Mouse (Mus musculus): ENCODE data around the gene Gm8653. TPM values are rescaled to one million over a fixed set of nuclear protein-coding genes. Genes with fewer than 3 reads are reported as not detected.
"Not testable (repeated sequence)": the region's sequence is repeated elsewhere in the genome, so short reads cannot be mapped to it uniquely, and the experiment has no call there.

The Gm8653 gene
- total RNA-seq (2014; fragmentation: Nextera tagmentation): not detected in 2 replicates
- total RNA-seq (2017): not detected in 2 replicates
- not detected in 2 replicates for polyA plus RNA-seq (2012)

DNA sequence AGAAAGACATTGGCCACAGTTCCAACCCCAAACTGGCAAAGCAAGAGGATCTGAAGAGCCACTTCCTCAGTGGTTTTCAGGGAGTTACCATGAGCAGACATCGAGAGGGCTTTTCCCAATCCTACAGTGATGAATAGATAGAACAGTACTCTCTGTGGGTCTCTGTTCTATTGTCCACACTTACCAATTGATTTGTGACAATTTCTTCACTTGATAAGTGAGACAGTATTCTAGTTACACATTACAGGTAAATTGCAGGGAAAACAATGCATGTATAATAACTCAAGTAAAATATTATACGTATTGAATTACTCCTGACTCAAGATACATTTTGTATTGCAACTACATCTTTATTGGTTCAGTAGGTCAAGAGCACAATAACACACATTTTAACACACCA lies at the start of gene Gm8653:
Gene Gm8653, minus strand, starts transcription at position 101 of the 400 bp plus-strand sequence.
- H3K4me1 ChIP-seq (ENCODE audit: insufficient read depth, low read depth, low read length); ATAC-seq (ENCODE audit: extremely low read depth, insufficient number of reproducible peaks, low FRiP score, poor library complexity, severe bottlenecking); H3K4me3 ChIP-seq (ENCODE audit: low read depth, low read length); H3K27me3 ChIP-seq (ENCODE audit: insufficient read depth, low read length); H3K36me3 ChIP-seq (replicated peaks); H3K9me3 ChIP-seq (replicated peaks); DNase-seq (ENCODE audit: low spot score): not testable (repeated sequence)

DNA sequence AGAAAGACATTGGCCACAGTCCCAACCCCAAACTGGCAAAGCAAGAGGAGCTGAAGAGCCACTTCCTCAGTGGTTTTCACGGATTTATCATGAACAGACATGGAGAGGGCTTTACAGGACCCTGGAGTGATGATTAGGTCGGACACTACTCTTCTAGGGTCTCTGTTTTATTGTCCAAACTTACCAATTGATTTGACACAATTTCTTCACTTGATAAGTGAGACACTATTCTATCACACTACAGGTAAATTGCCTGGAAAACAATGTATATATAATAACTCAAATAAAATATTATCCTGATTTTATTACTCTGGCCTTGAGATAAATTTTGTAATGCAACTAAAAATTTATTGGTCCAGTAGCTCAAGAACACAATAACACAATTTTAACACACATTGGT lies 28.3 kb upstream of the Gm8653 start, which contains the start of gene Gm8453:
Gene Gm8453, minus strand, starts transcription at position 101 of the 400 bp plus-strand sequence.
- not testable (repeated sequence) for H3K9me3 ChIP-seq (replicated peaks); H3K36me3 ChIP-seq (replicated peaks); H3K27me3 ChIP-seq (ENCODE audit: insufficient read depth, low read length); H3K4me1 ChIP-seq (ENCODE audit: insufficient read depth, low read depth, low read length); DNase-seq (ENCODE audit: low spot score); H3K4me3 ChIP-seq (ENCODE audit: low read depth, low read length); ATAC-seq (ENCODE audit: extremely low read depth, insufficient number of reproducible peaks, low FRiP score, poor library complexity, severe bottlenecking)

DNA sequence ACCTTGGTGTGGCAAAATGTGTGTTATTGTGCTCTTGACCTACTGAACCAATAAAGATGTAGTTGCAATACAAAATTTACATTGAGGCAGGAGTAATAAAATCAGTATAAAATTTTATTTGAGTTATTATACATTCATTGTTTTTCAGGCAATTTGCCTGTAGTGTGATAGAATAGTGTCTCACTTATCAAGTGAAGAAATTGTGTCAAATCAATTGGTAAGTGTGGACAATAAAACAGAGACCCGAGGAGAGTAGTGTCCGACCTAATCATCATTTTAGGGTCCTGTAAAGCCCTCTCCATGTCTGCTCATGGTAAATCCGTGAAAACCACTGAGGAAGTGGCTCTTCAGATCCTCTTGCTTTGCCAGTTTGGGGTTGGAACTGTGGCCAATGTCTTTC lies 12.0 kb downstream of the Gm8653 start, which contains the start of gene Vmn1r143:
Gene Vmn1r143, plus strand, starts transcription at position 301 of the 400 bp plus-strand sequence.
- not testable (repeated sequence) for H3K9me3 ChIP-seq (replicated peaks); H3K27me3 ChIP-seq (ENCODE audit: insufficient read depth, low read length); DNase-seq (ENCODE audit: low spot score); ATAC-seq (ENCODE audit: extremely low read depth, insufficient number of reproducible peaks, low FRiP score, poor library complexity, severe bottlenecking); H3K36me3 ChIP-seq (replicated peaks); H3K4me1 ChIP-seq (ENCODE audit: insufficient read depth, low read depth, low read length); H3K4me3 ChIP-seq (ENCODE audit: low read depth, low read length)

DNA sequence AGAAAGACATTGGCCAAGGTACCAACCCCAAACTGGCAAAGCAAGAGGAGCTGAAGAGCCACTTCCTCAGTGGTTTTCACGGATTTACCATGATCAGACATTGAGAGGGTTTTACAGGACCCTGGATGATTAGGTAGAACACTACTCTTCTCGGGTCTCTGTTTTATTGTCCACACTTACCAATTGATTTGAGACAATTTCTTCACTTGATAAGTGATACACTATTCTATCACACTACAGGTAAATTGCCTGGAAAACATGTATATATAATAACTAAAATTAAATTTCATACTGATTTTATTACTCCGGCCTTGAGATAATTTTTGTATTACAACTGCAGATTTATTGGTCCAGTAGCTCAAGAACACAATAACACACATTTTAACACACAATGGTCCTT lies 37.1 kb downstream of the Gm8653 start, which contains the start of gene Vmn1r142:
Gene Vmn1r142, minus strand, starts transcription at position 101 of the 400 bp plus-strand sequence.
- ATAC-seq (ENCODE audit: extremely low read depth, insufficient number of reproducible peaks, low FRiP score, poor library complexity, severe bottlenecking); H3K4me3 ChIP-seq (ENCODE audit: low read depth, low read length); H3K27me3 ChIP-seq (ENCODE audit: insufficient read depth, low read length); H3K9me3 ChIP-seq (replicated peaks); H3K4me1 ChIP-seq (ENCODE audit: insufficient read depth, low read depth, low read length); H3K36me3 ChIP-seq (replicated peaks); DNase-seq (ENCODE audit: low spot score): not testable (repeated sequence)

Other genes with a start within 250 kb of the Gm8653 start
- gene Vmn1r137, start 206.7 kb downstream of the Gm8653 start, total RNA-seq (2014; fragmentation: Nextera tagmentation): not detected in 2 replicates
- not detected in 2 replicates for gene Vmn1r137, start 206.7 kb downstream of the Gm8653 start, total RNA-seq (2017)
- gene Vmn1r137, start 206.7 kb downstream of the Gm8653 start, polyA plus RNA-seq (2012): not detected in 2 replicates
- not detected in 2 replicates for gene Vmn1r138, start 172.4 kb downstream of the Gm8653 start, total RNA-seq (2014; fragmentation: Nextera tagmentation)
- gene Vmn1r138, start 172.4 kb downstream of the Gm8653 start, total RNA-seq (2017): not detected in 2 replicates
- gene Vmn1r138, start 172.4 kb downstream of the Gm8653 start, polyA plus RNA-seq (2012): not detected in 2 replicates
- gene Gm6176, start 145.0 kb downstream of the Gm8653 start, total RNA-seq (2014; fragmentation: Nextera tagmentation): not detected in 2 replicates
- not detected in 2 replicates for gene Gm6176, start 145.0 kb downstream of the Gm8653 start, total RNA-seq (2017)
- not detected in 2 replicates for gene Gm6176, start 145.0 kb downstream of the Gm8653 start, polyA plus RNA-seq (2012)
- gene Vmn1r139, start 132.2 kb downstream of the Gm8653 start, total RNA-seq (2014; fragmentation: Nextera tagmentation): not detected in 2 replicates
- not detected in 2 replicates for gene Vmn1r139, start 132.2 kb downstream of the Gm8653 start, total RNA-seq (2017)
- gene Vmn1r139, start 132.2 kb downstream of the Gm8653 start, polyA plus RNA-seq (2012): not detected in 2 replicates
- not detected in 2 replicates for gene Gm16451, start 83.0 kb downstream of the Gm8653 start, total RNA-seq (2014; fragmentation: Nextera tagmentation)
- gene Gm16451, start 83.0 kb downstream of the Gm8653 start, total RNA-seq (2017): 0.27 TPM in 1 of 2 replicates, not detected in the other
- gene Gm16451, start 83.0 kb downstream of the Gm8653 start, polyA plus RNA-seq (2012): not detected in 2 replicates
- gene Gm10666, start 66.5 kb downstream of the Gm8653 start, total RNA-seq (2014; fragmentation: Nextera tagmentation): not detected in 2 replicates
- gene Gm10666, start 66.5 kb downstream of the Gm8653 start, total RNA-seq (2017): not detected in 2 replicates
- not detected in 2 replicates for gene Gm10666, start 66.5 kb downstream of the Gm8653 start, polyA plus RNA-seq (2012)
- not detected in 2 replicates for gene Vmn1r142, start 37.2 kb downstream of the Gm8653 start, total RNA-seq (2014; fragmentation: Nextera tagmentation)
- not detected in 2 replicates for gene Vmn1r142, start 37.2 kb downstream of the Gm8653 start, total RNA-seq (2017)
- gene Vmn1r142, start 37.2 kb downstream of the Gm8653 start, polyA plus RNA-seq (2012): not detected in 2 replicates
- gene Vmn1r143, start 11.9 kb downstream of the Gm8653 start, total RNA-seq (2014; fragmentation: Nextera tagmentation): not detected in 2 replicates
- gene Vmn1r143, start 11.9 kb downstream of the Gm8653 start, total RNA-seq (2017): 0.17 TPM in 1 of 2 replicates, not detected in the other
- gene Vmn1r143, start 11.9 kb downstream of the Gm8653 start, polyA plus RNA-seq (2012): not detected in 2 replicates
- not detected in 2 replicates for gene Gm8453, start 28.2 kb upstream of the Gm8653 start, total RNA-seq (2014; fragmentation: Nextera tagmentation)
- not detected in 2 replicates for gene Gm8453, start 28.2 kb upstream of the Gm8653 start, total RNA-seq (2017)
- gene Gm8453, start 28.2 kb upstream of the Gm8653 start, polyA plus RNA-seq (2012): not detected in 2 replicates
- not detected in 2 replicates for gene Gm4187, start 128.5 kb upstream of the Gm8653 start, total RNA-seq (2014; fragmentation: Nextera tagmentation)
- not detected in 2 replicates for gene Gm4187, start 128.5 kb upstream of the Gm8653 start, total RNA-seq (2017)
- gene Gm4187, start 128.5 kb upstream of the Gm8653 start, polyA plus RNA-seq (2012): not detected in 2 replicates
- not detected in 2 replicates for gene Gm8660, start 169.8 kb upstream of the Gm8653 start, total RNA-seq (2014; fragmentation: Nextera tagmentation)
- not detected in 2 replicates for gene Gm8660, start 169.8 kb upstream of the Gm8653 start, total RNA-seq (2017)
- not detected in 2 replicates for gene Gm8660, start 169.8 kb upstream of the Gm8653 start, polyA plus RNA-seq (2012)
- not detected in 2 replicates for gene Vmn1r148, start 212.3 kb upstream of the Gm8653 start, total RNA-seq (2014; fragmentation: Nextera tagmentation)
- not detected in 2 replicates for gene Vmn1r148, start 212.3 kb upstream of the Gm8653 start, total RNA-seq (2017)
- not detected in 2 replicates for gene Vmn1r148, start 212.3 kb upstream of the Gm8653 start, polyA plus RNA-seq (2012)
- not detected in 2 replicates for gene Vmn1r149, start 237.0 kb upstream of the Gm8653 start, total RNA-seq (2014; fragmentation: Nextera tagmentation)
- not detected in 2 replicates for gene Vmn1r149, start 237.0 kb upstream of the Gm8653 start, total RNA-seq (2017)
- gene Vmn1r149, start 237.0 kb upstream of the Gm8653 start, polyA plus RNA-seq (2012): not detected in 2 replicates